Mouse (Mus musculus): ENCODE measurements around the gene Arhgap18.

GRCm38 (mm10) chr10:26861231-26861630 is 108.0 kb downstream of the Arhgap18 start:
- no peak for TF ChIP-seq POLR2A (IDR thresholded peaks at IDR 0.05; ENCODE audit: insufficient read length, low read depth)
- no peak for TF ChIP-seq MYOD1 (IDR thresholded peaks at IDR 0.05; ENCODE audit: control insufficient read depth in 1 of 3, insufficient read length in 2 of 3, low read depth in 2 of 3)
- no peak for TF ChIP-seq POLR2AphosphoS2 (IDR thresholded peaks at IDR 0.05; ENCODE audit: insufficient read length, low read depth)
